Mouse (Mus musculus) spleen, postnatal 14 days (tissue): ENCODE results near the gene Atcay.
"Not testable (repeated sequence)": the region's sequence is repeated elsewhere in the genome, so short reads cannot be mapped to it uniquely, and the experiment has no call there.

Source experiments
- DNase-seq, 2 experiments: peaks; one replicate each; pipeline ENCODE4 v3.0.0; 2021 to 2022; ENCODE audit warnings: low spot score in 2 of 2

Atcay gene

DNA sequence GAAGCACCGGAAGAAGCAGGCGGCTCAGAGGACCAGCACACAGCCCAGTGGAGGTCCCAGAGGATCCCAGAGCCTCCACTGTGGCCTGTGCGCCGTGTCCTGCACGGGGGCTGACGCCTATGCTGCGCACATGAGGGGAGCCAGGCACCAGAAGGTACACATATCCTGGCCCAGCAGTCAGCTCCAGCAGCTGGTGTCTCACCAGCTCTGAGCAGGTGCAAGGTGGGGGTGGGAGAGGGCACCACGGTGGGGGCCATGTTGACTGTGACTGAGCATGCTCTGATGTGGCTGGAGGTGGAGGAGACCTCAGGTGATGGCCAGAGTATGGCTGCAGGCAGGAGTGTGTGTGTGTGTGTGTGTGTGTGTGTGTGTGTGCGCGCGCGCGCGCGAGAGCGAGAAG lies 11.4 kb upstream of the Atcay start:
- no peak for DNase-seq

DNA sequence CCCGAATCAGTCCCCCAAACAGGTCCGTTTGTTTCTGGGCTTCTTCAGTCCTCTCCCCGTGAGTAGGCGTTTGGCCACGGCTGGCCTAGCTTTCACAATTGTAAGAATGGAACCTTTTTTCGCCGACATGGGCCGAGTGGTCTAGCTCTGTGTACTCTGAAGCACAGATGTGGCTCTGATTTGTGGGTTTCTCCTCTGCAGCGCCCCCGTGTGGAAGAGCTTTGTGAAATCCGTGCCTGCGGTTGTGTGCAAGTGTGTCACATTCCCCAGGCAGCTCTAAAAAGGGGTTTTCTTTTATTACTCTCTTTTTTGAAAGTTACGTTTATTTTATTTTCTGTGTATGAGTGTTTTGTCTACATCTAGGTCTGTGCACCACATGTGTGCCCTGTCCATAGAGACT lies 10.2 kb upstream of the Atcay start:
- DNase-seq: peak in 1 of 2 experiments; percentile 58

DNA sequence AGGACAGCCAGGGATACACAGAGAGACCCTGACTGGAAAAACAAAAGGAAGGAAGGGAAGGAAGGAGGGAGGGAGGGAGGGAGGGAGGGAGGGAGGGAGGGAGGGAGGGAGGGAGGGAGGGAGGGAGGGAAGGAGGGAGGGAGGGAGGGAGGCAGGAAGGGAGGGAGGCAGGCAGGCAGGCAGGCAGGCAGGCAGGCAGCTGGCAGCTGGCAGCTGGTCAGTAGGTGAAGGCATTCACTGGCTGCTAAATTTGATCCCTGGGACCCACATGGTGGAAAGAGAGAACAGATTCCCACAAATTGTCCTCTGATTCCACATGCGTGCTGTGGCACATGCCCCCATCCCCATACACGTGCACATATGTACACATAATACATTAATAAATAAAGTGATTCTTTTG lies 8.0 kb upstream of the Atcay start:
- DNase-seq: no peak

DNA sequence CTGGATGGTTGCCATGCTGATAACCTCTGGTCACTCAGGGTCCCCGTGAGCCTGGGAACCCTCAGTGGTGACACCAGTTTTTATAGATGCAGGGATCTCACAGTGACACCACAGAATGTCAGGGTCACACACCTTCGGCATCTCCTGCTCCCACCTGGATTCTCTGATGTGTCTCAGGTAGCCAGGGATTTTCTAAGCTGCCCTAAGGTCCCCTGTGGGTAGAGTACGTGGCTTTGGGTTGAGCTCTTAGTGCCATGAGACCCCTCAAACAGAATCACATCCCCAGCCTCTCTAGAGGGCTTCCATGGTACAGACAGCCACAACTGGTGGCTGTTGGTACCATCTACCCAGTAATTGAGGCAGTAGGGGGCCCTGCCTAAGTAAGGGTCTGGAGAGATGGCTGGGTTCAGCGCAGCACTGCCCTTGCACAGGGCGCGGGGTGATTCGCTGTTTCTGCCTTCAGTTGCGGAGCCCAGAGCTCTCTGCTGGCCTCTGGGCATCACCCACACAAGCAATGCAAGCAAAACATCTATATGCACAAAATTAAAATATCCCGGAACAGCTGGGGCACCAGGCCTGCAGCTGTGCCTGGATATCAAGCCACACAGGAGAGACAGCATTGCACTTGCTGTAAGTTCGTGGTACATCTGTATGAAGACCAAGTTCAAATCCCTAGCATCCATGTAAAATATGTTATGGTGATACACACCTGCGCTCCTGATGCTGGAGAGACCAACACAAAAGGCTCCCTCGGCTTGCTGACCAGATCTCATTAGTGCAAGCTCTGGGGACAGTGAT lies 6.0 kb upstream of the Atcay start:
- no peak for DNase-seq

DNA sequence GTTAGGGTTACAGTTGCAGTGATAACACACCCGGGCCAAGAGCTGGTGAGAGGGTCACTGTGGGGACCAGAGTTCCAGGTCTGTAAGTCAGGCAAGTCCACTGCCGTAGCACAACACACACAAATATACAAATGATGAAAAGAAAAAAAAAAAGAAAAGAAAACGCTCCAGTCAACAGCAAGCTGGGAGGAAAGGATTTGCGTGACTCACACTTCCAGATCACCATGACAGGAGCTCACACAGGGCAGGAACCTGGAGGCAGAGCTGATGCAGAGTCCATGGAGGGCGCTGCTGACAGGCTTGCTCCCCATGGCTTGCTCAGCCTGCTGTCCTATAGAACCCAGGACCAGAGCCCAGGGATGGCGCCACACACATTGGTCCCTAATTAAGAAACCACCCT lies 3.6 kb upstream of the Atcay start:
- no peak for DNase-seq

DNA sequence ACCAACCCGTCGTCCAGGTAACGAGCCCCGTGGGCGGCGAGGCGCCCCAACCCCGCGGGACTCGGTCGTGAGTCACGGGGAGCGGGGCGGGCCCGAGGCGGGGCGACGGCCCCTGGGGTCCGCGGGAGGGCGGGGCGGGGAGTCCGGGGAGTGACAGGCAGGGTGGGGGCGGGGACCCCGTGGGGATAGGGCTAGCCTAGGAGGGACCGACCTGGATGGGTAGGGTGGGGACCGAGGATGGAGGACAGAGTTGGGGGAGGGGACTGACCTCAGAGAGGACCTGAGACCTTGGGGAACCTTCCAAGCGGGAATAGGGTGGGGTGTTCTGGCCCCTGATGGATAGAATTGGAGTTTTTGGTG lies 2.6 kb upstream of the Atcay start:
- no peak for DNase-seq

DNA sequence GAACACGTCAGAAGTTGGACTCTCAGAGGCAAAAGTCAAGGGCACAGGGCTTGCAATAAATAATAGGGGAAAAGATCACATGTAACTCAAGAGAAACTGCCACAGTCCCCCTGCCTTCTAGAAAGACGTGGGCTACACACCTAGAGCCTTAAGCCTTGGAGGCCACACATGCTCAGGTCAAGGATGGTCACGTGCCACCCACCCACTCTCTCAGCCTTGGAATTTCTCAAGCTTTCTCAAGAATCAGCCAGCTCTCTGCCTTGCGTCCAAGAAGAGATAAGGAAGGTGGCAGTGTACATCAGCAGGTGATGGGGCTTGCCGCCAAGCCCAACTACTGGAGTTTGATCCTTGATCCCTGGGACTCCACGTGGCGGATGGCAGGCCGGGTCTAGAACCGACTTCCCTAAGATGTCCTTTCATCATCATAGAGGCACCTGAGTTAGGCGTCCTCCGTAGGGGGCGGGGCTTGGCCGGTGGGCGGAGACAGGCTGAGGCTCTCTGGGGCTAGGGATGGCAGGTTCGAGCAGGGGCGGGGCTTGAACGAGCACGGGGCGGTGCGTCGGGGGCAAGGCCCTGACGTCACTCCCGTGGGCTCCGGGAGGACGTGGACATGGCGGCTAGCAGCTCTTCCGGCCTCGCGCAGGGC lies 2.1 kb upstream of the Atcay start, which contains the start of gene Zfr2:
Gene Zfr2 (plus strand): TSS at position 576 of the 646 bp plus-strand sequence.
- peak; percentile 78 to 86 for DNase-seq

DNA sequence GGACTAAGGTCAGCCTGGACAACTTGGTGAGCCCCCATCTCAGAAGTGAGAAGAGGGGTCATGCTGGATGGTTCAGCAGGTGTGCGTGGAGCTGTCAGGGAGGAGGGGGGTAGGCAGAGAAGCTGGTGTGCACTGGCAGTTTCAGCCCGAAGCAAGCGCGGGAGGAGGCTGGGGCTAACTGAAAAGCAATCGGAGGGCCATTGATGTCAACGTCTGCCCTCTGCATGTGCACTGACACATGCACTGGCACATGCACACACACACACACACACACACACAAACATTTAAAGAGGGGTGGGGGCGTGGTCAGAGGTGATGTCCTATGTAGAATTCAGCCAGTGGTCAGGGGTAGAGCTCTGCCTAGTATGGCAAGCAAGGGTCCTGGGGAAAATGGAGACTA lies 803 bp upstream of the Atcay start:
- no peak for DNase-seq

DNA sequence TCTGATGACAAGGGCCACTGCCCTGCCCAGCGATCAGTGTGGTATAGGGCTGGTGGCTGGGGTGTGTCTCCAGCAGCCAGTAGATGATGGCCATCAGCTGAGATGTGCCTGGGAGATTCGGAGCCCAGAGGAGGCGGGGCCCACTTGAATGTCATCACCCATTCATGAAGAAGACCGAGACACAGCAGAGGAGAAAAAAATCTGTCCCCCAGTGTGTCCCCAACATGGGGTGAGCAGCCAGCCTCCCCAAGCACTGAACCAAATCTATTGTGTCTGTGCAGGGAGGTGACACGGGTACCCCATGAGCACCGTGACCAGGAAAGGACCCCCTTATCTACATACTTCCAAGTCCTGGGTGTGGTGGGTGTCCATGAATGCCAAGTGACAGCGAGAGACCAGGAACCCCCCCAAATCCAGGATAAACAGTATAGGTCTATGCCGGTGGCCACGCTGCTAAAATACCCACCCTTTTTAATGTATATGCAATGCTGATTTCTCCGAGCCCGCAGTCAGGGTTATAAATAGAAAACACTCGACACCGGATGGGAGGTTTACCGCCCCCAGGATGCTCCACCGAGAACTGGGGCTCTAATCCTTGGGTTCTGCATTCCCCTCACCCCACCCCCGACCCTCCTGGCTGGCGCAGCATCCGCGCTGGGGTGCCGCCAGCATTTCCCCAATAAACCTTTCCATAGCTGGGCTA lies 747 bp downstream of the Atcay start:
- DNase-seq: no peak

DNA sequence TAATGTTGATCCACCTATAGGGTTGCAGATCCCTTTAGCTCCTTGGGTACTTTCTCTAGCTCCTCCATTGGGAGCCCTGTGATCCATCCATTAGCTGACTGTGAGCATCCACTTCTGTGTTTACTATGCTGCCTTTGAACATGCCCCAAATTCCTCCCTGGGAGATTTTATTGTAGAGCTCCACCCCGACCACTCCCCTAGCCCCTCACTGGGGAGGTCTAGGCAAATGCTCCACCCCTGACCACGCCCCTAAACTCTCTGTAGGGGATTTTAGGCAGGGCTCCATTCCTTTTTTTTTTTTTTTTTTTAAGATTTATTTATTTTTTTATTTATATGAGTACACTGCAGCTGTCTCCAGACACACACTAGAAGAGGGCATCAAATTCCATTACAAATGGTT lies 6.9 kb downstream of the Atcay start:
- DNase-seq: not testable (repeated sequence)

DNA sequence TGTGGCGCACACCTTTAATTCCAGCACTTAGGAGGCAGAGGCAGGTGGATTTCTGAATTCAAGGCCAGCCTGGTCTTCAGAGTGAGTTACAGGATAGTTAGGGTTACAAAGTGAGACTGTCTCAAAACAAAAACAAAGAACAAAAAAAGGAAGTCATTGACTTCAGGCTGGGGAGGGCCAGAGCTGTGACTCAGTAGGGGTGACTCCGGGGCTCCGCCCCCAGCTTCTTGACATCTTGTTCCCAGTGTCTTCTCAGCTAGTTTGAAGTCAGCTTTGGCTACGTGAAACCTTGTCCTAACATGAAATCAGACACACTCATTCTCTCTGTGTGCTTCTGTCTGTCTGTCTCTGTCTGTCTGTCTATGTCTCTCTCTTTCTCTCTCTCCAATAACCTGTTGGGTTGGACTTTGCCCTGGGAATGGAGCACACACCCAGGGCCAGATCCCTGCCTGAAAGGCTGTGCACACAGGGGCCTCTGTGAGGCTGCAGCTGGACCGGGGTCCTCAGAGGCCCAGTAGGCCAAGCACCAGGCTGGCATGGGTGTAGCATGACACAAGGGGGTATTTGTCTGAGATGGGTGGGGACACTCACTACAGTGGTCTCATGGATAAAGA lies 9.1 kb downstream of the Atcay start:
- DNase-seq: no peak

DNA sequence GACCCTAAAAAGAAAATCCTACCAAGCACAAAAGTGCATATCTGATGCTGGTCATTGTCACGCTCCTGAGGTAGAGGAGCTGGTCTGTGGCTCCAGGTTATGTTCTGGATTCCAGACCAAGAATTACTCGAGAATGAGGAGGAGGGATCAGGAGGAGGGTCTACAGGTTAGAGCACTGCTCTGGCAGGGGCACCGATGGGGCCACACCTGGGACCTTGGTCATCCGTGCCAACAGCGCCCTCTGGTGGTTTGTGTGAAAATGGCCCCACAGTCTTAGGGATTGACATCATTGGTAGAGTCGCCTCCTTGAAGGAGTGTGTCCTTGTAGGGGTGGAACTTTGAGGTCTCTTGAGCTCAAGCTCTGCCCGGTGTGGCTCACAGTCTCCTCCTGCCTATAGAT lies 12.7 kb downstream of the Atcay start:
- DNase-seq: peak; percentile 55 to 79

DNA sequence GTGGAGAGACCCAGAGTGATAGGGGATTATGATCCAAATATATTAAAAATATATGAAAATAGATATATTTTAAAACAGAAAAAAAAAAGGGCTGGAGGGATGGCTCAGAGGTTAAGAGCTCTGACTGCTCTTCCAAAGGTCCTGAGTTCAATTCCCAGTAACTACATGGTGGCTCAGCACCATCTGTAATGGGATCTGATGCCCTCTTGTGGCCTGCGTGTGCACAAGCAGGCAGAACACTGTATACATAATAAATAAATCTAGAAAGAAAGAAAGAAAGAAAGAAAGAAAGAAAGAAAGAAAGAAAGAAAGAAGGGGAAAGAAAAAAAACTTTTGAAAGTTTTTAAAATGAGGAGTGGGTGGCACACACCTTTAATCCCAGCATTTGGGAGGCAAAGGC lies 13.4 kb downstream of the Atcay start:
- peak in 1 of 2 experiments; percentile 37 for DNase-seq

DNA sequence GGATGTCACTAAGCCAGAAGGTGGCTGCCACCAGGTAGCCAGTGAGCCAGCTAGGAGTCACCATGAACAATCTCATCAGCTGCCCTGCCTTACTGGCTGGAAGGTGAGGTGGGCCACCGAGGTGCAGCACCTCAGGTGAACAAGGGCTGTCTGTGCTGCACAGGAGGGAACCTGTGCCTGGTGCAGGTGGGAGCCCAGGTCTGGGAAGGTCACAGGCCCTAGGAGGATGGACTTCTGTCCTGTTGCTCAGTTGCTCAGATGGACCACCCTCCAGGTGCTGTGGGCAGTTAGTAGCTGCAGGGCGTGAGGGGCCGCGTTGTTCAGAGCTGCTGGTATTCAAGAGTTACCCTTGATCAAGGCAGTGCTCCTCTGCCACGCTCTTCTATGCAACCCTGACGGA lies 13.8 kb downstream of the Atcay start:
- DNase-seq: no peak

DNA sequence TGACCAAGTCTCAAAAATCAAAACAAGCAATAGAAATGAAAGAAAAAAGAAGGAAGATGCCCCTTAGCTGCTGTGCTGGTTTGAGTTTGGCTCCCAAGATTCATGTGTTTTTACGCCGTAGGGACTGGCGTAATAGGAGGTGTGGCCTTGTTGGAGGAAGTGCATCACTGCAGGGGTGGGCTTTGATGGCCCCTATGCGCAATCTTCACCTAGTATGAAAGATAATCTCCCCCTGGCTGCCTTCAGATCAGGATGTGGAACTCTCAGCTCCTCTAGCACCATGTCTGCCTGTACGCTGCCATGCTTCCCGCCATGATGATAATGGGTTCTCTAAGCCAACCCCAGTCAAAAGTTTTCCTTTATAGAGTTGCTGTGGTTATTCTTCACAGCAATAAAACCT lies 14.4 kb downstream of the Atcay start:
- no peak for DNase-seq

DNA sequence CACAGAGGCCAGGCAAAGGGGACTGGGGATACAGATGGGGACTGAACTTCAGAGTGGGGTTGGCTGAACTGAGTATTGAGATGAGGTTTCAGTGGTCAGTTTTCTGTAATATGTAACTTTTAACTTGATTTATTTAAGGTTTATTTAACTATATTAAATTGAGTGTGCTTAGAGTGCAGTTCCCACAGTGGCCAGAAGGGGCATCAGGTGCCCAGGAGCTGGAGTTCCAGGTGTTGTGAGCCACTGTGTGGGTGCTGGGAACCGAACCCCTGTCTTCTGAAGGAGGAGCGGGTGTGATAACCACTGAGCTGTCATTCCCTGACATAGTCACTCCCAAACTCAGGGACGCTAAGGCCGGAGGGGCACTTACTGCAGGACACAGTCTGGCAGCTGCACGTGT lies 20.5 kb downstream of the Atcay start:
- no peak for DNase-seq

DNA sequence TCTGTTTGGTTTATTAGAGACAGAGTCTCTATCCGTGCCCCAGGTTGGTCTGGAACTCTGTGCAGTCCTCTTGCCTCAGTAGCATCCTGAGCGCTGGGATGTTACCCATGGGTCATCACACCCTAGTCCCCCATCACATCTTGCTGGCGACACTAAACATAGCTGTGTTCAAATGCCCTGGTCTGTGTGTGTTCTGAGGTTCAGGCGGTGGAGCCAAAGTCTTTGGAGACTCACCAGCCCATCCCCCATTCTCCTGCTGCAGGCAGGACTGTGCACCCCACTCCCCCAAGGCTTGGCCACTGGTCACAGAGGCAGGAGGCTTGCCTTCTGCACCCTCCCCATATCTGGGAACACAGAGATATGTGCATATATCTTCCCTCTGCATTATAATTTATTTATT lies 26.5 kb downstream of the Atcay start:
- no peak for DNase-seq

DNA sequence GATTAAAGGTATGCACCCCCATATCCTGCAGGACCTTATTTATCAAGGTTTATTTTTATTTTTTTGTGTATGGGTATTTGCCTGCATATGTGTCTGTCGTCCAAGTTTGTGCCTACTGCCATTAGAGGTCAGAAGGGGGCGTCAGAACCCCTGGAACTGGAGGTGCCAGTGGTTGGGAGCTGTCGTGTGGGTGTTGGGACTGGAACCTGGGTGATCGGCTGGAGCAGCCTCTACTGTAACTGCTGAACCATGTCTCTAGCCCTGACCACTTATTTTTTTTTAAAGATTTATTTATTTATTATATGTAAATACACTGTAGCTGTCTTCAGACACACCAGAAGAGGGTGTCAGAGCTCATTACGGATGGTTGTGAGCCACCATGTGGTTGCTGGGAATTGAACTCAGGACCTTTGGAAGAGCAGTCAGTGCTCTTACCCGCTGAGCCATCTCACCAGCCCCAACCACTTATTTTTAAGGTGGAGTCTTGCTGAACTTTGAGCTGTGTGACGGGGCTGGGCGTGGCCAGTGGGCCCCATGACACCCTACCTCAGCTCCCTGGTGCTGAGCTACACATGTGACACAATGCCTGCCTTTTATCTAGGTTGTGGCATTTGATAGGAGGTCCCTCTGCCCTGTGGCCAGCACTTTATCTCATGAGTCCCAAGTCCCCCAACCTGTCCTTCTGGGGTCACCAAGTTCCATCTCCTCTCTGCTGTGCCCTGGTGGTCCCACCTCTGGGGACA lies 27.5 kb downstream of the Atcay start:
- DNase-seq: no peak

DNA sequence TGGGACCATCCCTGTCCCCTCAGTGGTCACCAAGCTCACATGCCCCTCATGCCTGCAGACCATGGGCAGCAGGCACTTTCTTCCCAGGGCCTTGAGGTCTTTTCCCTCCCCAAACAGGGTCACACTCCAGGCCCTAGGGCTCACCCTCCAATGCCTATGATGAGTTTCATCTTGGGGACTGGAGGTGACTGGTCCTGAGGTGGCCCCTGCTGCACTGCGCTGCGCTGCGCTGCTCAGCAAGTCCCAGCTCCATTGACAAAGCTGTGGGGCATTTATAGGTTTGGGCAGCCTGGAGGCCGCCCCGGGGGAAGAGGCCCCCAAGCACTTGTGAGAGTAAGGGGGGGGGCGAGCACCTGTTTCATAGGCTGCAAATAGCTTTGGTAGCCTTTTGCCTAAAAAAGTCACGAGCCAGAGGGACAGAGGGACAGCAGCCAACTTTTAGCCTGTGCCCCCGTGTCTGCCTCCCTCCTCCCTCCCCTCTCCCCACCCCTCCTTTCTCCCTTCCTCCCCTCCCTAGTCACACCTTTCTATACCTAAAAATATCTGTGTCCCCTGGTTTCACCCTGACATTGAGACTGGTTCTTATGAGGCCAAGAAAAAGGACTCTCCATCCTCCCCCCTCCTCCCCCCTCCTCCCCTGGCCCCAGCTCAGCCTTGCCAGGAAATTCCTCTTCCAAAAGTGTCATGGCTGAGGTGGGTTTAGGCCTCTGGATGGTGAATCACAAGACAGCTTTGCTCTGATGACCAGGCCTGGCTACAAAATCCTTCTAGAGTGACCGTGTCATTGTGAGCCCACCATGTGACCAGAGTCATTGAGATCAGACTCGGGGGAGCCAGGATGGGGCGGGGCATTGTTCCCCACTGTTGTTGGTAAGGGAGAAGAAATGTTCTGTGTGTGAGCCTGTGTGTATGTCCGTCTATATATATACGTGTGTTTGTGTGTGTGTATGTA lies 28.6 kb downstream of the Atcay start, which contains the start of gene Nmrk2:
Gene Nmrk2 (minus strand): TSS at position 245 of the 952 bp plus-strand sequence.
- no peak for DNase-seq

DNA sequence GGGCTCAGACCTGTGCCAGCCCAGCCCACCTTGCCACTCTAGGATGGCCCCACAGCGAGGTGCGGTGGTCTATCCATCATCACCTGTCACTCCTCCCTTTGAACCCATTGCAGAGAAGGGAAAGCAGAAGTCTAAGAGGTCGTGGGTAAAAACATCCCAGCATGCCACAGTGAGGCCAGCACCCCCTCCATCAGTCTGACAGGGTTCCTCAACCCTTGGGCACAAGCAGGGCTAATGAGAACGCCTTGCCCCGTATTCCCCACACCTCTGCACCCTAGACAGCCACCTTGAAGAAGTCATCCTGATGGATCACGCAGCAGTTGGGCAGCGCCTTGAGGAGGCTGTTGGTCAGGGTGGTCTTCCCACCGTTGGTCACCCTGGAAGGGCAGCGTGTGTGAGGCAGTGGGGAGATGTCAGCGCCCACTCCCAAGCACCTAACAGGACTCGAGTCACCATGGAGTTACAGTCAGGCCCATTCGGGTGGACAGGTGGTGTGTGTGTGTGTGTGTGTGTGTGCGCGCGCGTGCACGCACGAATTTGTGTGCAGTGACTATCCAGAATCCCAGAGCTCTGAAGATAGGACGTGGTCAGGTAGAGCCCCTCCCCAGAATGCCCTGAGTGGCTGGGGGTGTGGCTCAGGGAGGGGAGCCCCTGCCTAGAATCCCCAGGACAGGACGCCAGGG lies 29.9 kb downstream of the Atcay start:
- no peak for DNase-seq
